Mouse (Mus musculus) brain, embryonic 18.5 days (tissue): Measurements from ENCODE around the gene Slc10a3.
"Not testable (repeated sequence)": the region's sequence is repeated elsewhere in the genome, so short reads cannot be mapped to it uniquely, and the experiment has no call there.

Experiments used
- DNase-seq: peaks from one replicate; pipeline ENCODE4 v3.0.0-alpha.2; 2012; ENCODE audit warnings: low read depth, low spot score

The Slc10a3 gene

GRCm38 (mm10) chrX:74372888-74373549 is at the start of gene Slc10a3, which contains the start of gene Ubl4a:
TSS of gene Slc10a3 (minus strand) at chrX:74373349.
TSS of gene Ubl4a (minus strand) at chrX:74373218.
- no peak for DNase-seq

- no peak for DNase-seq
Measured at GRCm38 (mm10) chrX:74413377-74413776, 40.2 kb upstream of the Slc10a3 start.

GRCm38 (mm10) chrX:74408340-74408739 is 35.2 kb upstream of the Slc10a3 start:
- no peak for DNase-seq

DNA sequence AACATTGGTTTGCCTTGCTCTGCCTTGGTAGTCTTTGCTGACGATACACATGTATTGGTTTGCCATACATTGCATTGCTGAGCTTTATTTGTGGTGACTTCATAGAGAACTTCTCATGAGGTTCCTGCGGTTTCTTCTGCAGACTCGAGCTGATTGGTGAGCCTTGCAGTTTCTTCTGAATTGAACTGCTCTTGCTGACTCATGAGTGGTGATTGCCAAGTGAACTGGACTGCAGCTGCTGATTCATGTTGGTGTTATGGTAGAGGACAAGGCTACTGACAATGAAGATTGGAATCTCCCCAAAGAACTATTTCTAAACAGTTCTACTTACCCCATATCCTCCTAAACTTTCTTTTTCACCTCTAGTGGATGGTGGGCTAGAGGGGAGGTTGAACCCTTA is 27.0 kb upstream of the Slc10a3 start:
- no peak for DNase-seq

DNA sequence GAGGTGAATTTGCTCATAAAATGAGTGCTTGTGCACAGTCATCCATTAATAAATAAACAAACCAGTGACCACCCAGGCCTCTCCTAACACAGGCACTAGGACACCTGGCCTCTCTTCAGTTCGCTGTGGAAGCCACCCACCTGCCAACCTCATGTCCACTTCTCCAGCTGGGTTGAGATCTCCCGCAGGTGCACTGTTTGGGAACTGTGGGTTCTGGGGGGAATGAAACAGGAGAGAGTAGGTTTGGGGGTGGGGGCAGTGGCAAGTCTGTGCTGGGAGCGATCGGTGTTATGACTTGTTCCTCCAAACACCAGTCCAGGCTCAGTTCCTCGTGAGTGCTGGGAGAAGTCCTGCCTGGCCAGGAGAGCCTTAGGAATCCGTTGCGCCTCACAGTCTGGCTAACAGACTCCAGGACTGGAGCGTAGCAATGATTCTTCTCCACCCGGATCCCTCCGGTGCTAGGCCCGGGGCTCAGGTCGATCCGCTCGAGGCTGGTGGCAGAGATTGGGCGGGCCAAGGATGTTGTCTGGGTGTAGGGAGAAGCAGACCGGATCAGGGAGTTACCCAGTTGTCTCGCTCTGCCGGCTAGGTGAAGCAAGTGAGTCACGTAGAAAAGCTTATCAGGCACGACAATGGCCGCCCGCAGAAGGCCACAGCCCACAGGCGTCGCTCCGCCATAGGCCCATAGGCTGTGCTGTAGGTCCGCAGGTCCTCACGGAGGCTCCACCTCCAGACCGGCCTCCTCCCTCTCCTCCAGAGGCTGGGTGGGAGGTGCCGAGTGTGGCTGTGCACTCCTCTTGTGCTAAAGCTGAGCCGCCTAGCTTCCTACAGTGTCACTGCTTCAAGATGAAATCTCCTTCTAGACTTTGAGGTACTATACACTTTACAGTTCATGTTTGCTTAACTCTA is 19.6 kb upstream of the Slc10a3 start, which contains the start of the genes Fam3a and Ikbkg:
Fam3a (minus strand) TSS at position 738 of the 909 bp plus-strand sequence.
Ikbkg (plus strand) TSS at position 756 of the 909 bp plus-strand sequence.
- peak; percentile 63 for DNase-seq

GRCm38 (mm10) chrX:74388153-74388552 is 15.0 kb upstream of the Slc10a3 start:
- no peak for DNase-seq

GRCm38 (mm10) chrX:74384451-74384850 is 11.3 kb upstream of the Slc10a3 start:
- DNase-seq: no peak

GRCm38 (mm10) chrX:74368209-74368909 is 4.8 kb downstream of the Slc10a3 start:
- no peak for DNase-seq

DNA sequence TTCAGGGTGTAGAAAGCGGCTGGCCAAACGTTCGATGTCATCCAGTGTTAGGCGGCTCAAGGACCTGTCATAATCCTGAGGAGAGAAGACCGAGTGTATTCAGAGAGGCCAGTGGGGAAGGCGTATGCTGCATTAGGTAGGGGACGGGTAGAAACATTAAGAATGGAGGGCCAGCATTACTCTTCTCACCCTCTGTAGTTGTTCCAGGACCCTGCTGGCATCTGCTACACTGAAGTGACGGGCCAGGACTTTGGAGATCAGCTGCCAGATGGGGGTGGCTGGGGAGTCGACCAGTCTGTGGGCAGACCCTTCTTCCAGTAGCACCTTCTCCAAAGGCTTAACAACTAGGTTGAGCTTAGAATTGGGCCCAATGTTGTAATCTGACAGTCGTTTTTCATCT is 5.6 kb downstream of the Slc10a3 start:
- no peak for DNase-seq

DNA sequence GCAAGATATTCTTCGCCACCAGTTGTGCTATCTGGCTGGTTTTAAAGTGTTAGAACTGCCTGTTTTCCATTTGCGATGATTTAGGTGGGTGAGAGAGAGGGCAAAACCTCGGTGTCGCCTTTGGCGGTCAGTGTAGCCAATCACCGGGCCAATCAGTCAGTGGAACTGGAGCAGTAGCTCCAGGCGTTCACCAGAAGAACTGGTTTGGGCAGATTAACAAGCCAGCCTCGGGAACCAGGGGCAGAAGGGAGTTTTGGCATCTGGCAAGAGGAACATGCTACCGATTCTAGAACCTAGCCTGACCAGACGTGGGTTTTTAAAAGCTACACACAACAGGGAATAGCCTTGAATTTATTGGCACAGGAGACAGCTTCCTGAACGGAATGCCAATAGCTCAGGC is 14.0 kb downstream of the Slc10a3 start:
- DNase-seq: no peak

- not testable (repeated sequence) for DNase-seq
Measured at GRCm38 (mm10) chrX:74357069-74357468, 16.1 kb downstream of the Slc10a3 start.

- no peak for DNase-seq
Measured at GRCm38 (mm10) chrX:74353467-74353770, 19.7 kb downstream of the Slc10a3 start, which contains the start of gene Lage3. TSS of gene Lage3 (minus strand) at chrX:74353618.

- DNase-seq: no peak
Measured at GRCm38 (mm10) chrX:74352645-74353466, 20.3 kb downstream of the Slc10a3 start.

- DNase-seq: no peak
Measured at GRCm38 (mm10) chrX:74330166-74330930, 42.8 kb downstream of the Slc10a3 start.

- no peak for DNase-seq
Measured at GRCm38 (mm10) chrX:74329215-74329671, 43.9 kb downstream of the Slc10a3 start.

GRCm38 (mm10) chrX:74328725-74329161 is 44.4 kb downstream of the Slc10a3 start, which contains the start of gene Plxna3:
TSS of gene Plxna3 (plus strand) at chrX:74329066.
- peak; percentile 46 for DNase-seq
